Mouse (Mus musculus) bone marrow, adult 2 months (tissue): Measurements from ENCODE around the gene Engase.

Source experiments
- CTCF ChIP-seq: fragments of 200-500 bp; IDR thresholded peaks from 2 replicates; pipeline ENCODE4 v1.5.1; 2011; ENCODE audit warnings: low read length, control low read depth; ENCODE audit not compliant: control insufficient read depth, insufficient read depth
- POLR2A ChIP-seq: fragments of 200-500 bp; IDR thresholded peaks from 2 replicates; pipeline ENCODE4 v1.6.1; 2011; ENCODE audit warnings: low read depth, mild to moderate bottlenecking, control low read depth, low read length, borderline replicate concordance; ENCODE audit not compliant: control insufficient read depth

DNA sequence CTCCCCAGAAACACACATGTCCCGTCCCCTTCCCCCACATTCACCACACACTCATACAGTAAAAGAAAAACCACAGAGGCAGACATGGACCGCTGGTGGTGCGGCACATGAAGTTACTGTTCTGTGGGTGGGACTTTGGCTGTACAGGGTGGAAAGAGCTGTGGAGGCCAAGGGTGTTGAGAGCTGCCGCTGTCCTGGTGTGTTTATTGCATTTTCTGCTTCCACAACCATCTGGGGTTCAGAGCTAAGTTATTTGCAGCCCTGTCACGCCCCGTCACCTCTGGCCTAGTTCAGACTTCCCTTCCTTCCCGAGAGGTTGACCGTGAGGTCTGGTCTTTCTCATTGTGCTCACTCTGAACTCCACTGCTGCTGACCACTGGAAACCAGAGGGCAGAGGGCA, 17.6 kb upstream of the Engase start:
- TF ChIP-seq CTCF, result no peak
- no peak for TF ChIP-seq POLR2A
